Mouse (Mus musculus): ENCODE data around the gene Tmprss11a.

Tmprss11a gene

DNA sequence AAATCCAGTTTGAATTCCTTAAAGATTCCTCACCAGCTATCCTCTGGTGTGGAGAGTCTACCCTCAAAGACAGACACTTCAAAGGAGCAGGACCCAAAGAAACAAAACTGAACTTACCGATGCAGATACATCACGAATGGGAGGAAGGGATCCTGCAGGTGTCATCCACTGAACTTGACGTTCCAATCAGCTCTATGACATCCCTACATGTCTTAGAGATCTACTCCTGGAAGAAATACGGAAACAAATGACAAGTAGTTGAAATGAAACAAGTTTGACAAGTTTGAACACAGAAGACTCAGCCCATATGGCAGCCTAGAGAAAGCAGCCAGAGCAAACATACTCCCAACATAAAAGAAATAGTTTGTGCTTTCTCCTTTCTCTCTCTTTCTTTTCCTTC lies at the start of gene Tmprss11a:
TSS of gene Tmprss11a (minus strand) at position 101 of the 400 bp plus-strand sequence.
- DNase-seq (ENCODE audit: low spot score), result no peak

DNA sequence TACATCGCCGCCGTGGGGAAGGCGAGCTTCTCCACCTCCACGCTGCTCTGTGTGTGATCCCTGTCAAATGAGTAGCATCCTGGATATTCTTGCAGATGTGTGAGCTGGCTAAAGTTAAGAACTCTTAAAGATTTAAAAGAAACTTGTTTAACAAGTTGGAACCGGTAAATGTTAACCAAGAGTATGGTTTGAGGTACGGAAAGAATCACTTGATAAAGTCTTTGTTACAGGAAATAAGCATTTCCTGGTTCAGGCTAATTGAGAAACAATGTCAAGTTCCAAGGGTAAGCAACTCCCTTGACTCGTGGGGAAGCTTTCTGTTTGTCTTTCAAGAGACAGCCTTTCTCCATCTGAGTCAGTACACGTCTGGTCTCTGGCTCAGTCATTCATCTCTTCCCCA lies 49.7 kb upstream of the Tmprss11a start, which contains the start of gene Tmprss11g:
TSS of gene Tmprss11g (minus strand) at position 101 of the 400 bp plus-strand sequence.
- DNase-seq (ENCODE audit: low spot score), result no peak

DNA sequence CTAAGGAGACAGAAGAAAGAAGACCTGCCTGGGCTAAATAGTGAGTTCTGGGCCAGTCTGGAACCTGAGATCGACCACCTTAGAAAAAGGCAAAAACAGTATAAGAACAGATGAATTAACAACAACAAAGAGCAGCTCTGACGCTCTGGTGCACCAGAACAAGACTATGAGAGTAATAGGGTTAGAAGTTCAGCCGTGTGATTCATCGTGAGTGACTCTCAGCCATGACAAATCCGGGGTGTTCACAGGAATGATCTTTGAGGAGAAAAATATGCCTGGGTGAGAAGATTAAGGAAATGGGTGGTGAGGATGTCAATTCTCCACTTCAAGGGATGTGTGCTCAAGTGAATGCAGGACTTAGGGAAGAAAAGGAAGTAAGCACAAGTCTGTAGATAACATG lies 42.7 kb upstream of the Tmprss11a start:
- DNase-seq (ENCODE audit: low spot score), result no peak

DNA sequence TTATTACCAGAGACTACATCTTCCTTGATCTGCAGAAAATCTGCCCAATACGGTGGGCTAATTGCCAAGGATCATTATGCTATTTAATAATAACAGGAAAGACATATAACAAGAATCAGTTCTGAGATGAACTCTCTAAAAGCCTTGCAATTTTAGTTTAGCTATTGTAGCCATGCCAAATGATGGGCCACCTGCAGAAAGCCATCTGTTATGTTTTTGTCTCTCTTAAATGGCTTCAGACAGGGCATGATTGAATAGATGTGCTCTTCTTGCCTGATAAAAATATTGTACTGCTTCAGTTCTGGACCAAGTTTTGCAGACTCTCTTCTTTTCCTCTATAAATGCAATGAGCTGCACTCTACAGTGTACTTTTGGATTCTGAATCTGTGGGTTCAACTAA lies 24.7 kb upstream of the Tmprss11a start:
- no peak for DNase-seq (ENCODE audit: low spot score)

DNA sequence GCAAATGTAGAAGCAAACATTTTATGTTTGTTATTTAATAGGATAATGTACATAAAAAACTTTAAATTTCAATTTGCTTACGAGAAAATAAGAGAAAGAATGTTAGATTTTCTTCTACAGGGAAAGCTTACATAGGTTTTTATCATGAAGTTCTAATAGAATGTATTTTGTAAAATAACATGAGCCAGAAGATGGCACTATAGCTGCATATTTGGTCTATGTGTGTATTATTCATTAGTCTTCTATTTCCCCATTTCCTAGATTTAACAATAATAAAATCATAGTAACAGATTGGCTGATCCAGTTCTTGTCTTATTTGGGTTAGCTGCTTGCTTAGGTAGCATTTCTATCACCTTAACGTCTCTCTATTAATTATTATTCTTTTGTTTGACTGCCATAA lies 13.8 kb upstream of the Tmprss11a start:
- DNase-seq (ENCODE audit: low spot score), result no peak

DNA sequence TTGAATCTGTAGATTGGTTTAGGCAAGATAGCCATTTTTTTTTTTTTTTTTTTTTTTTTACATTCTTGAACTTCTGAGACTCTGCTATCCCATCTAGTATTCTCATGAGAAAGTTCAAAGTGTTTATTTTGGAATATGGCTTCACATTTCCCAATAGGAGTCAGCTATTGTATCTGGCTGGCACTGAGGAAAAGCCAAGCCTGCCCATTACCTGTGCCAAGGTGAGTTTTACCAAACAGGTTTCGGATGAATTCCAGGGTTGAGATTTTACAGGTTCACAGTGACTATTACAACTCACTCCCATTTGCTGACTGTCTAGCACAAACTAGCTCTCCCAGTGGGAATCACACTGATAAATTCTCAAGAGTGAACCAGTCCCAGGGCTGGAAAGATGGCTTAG lies 13.2 kb upstream of the Tmprss11a start:
- no peak for DNase-seq (ENCODE audit: low spot score)

DNA sequence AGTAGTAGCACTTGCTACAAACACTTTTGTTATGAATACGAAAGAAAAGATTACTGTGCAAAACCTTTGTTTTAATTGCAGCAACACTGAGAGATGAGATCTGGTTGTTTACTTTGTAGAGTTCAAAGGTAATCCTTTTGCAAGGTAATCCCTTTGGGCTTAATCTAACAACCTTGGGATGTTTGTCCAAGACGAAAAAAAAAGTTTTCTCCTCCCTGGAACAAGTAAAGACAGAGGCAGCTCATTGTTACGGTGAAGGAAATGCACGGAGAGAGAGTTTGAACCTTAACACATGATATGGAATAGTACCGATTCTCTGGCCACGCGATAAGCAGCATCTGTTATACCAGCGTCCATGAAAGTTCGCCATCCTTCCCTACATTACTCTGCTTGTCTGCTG lies 5.1 kb upstream of the Tmprss11a start:
- peak; percentile 36 for DNase-seq (ENCODE audit: low spot score)

GRCm38 (mm10) chr5:86439306-86439705 lies 29.5 kb downstream of the Tmprss11a start:
- DNase-seq (ENCODE audit: low spot score), result no peak

- DNase-seq (ENCODE audit: low spot score), result no peak
Measured at GRCm38 (mm10) chr5:86438548-86438947, 30.2 kb downstream of the Tmprss11a start.

GRCm38 (mm10) chr5:86432697-86433096 lies 36.1 kb downstream of the Tmprss11a start:
- no peak for DNase-seq (ENCODE audit: low spot score)

GRCm38 (mm10) chr5:86431096-86431495 lies 37.7 kb downstream of the Tmprss11a start:
- DNase-seq (ENCODE audit: low spot score), result no peak

- DNase-seq (ENCODE audit: low spot score), result no peak
Measured at GRCm38 (mm10) chr5:86421323-86422028, 47.3 kb downstream of the Tmprss11a start.

DNA sequence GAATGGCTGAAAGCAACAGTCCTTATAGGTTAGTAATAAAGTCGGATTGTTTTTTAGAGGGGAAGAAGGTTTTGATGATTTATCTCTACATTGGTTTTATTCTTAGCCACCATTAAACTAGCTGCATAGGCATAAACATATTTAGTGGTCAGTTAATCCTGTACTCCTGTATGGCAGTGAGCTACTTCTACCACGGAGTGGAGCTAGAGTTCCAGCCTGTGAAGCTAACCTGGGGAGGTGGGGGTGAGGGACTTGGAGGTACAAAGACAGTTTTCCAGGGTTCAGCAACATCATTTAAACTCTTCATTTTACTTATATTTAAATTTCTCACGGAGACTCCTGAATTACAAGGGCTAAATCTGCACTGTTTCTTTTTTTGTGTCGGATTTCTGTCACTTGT lies 49.3 kb downstream of the Tmprss11a start:
- DNase-seq (ENCODE audit: low spot score), result no peak

- no peak for DNase-seq (ENCODE audit: low spot score)
Measured at GRCm38 (mm10) chr5:86414280-86414679, 54.5 kb downstream of the Tmprss11a start.

DNA sequence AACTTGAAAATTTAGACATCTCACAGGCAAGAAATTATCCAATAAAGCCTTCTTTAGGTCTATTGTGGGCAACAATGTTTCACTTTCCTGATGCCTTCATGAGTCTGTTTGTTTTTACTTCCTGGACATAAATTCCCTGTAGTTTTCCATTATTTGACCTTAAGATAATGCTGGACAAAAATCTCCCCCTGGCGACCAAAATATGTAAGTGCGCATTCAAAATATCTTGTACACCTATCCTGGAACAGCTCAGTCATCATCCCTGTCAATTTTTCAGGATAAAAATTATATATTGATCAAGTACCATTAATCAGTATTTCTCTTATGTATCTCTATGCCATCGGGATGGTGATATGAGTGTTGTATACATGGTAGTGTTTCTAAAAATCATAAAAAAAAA lies 58.0 kb downstream of the Tmprss11a start:
- no peak for DNase-seq (ENCODE audit: low spot score)

DNA sequence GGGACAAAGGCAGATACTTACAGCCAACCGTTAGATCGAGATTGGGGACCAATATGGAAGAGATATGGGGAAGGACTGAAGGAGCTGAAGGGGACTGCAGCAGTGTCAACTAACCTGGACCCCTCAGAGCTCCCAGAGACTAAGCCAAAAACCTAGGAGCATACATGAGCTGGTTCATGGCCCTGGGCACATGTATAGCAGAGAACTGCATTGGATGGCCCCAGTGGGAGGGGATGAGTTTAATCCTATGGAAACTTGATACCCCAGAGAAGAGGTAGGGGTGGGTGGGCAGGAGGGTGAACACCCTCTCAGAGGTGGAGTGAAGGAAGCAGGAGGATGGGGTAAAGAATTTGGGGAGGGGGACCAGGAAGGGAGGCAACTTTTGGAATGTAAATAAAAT lies 60.8 kb downstream of the Tmprss11a start:
- no peak for DNase-seq (ENCODE audit: low spot score)

GRCm38 (mm10) chr5:86407191-86407590 lies 61.6 kb downstream of the Tmprss11a start:
- DNase-seq (ENCODE audit: low spot score), result no peak

DNA sequence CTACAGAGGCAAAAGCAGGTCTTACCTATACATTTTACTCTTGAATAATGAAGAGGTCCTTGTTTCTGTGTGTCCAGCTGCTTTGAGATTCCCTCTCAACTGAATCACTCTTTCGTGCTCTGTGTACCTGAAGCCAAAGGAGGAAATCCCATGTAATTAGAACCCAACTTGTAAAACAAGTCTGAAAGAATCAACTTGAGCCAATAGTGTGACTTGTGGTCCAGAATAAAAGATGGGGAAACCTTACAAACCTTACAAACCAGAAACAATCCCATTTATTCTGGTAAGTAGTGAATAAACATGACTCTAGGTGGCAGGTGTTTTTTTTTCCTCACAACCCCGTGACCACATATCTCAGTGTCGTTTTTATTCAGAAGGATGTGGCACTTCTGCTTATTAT lies 95.5 kb downstream of the Tmprss11a start, which contains the start of gene Tmprss11d:
TSS of gene Tmprss11d (minus strand) at position 101 of the 400 bp plus-strand sequence.
- no peak for DNase-seq (ENCODE audit: low spot score)
